Mouse (Mus musculus) limb, embryonic 14.5 days (tissue): Measurements from ENCODE around the gene Cds2. TPM values are rescaled to one million over a fixed set of nuclear protein-coding genes. Genes with fewer than 3 reads are reported as not detected.

Experiments
- ATAC-seq: fragments of 200-750 bp; cut with Nextera tagmentation; 2 replicates; pipeline ENCODE4 v1.8.0; 2017; ENCODE audit warnings: low read depth, moderate number of reproducible peaks, moderate TSS enrichment; ENCODE audit not compliant: low FRiP score
- DNase-seq: peaks from one replicate; pipeline ENCODE4 v3.0.0-alpha.2; 2015; ENCODE audit warnings: low spot score
- H3K27ac ChIP-seq: fragments of 300-500 bp; sonication (generic); replicated peaks from 2 replicates; pipeline ENCODE4 v1.5.1; 2014; ENCODE audit warnings: low read depth, mild to moderate bottlenecking, low read length, moderate library complexity, mixed read lengths
- H3K27me3 ChIP-seq: fragments of 300-500 bp; sonication (generic); 2 replicates; pipeline ENCODE4 v1.6.1; 2014; ENCODE audit warnings: low read length, mixed read lengths; ENCODE audit not compliant: control insufficient read depth, insufficient read depth
- H3K36me3 ChIP-seq: fragments of 300-500 bp; sonication (generic); 2 replicates; pipeline ENCODE4 v1.6.1; 2014; ENCODE audit warnings: mild to moderate bottlenecking, low read length, moderate library complexity, mixed read lengths; ENCODE audit not compliant: control insufficient read depth, insufficient read depth
- H3K4me1 ChIP-seq: fragments of 300-500 bp; sonication (generic); 2 replicates; pipeline ENCODE4 v1.6.1; 2014; ENCODE audit warnings: antibody characterized with exemption, low read length, mixed read lengths; ENCODE audit not compliant: control insufficient read depth, insufficient read depth
- H3K4me2 ChIP-seq: fragments of 300-500 bp; sonication (generic); replicated peaks from 2 replicates; pipeline ENCODE4 v1.6.1; 2014; ENCODE audit warnings: low read depth, mild to moderate bottlenecking, low read length, moderate library complexity; ENCODE audit not compliant: severe bottlenecking
- H3K4me3 ChIP-seq: fragments of 300-500 bp; sonication (generic); replicated peaks from 2 replicates; pipeline ENCODE4 v1.5.1; 2014; ENCODE audit warnings: low read length
- H3K9ac ChIP-seq: fragments of 300-500 bp; sonication (generic); 2 replicates; pipeline ENCODE4 v1.6.1; 2014; ENCODE audit warnings: mild to moderate bottlenecking, low read depth, low read length, moderate library complexity; ENCODE audit not compliant: severe bottlenecking
- H3K9me3 ChIP-seq: fragments of 300-500 bp; sonication (generic); 2 replicates; pipeline ENCODE4 v1.6.1; 2016; ENCODE audit warnings: low read length; ENCODE audit not compliant: control insufficient read depth
- POLR2A ChIP-seq: fragments of 200-500 bp; IDR thresholded peaks from 2 replicates; pipeline ENCODE4 v1.8.0; 2012; ENCODE audit warnings: inconsistent platforms, mild to moderate bottlenecking, moderate library complexity, borderline replicate concordance; ENCODE audit not compliant: insufficient read depth, insufficient read length; ENCODE audit errors: extremely low read depth
- WGBS: fragments of 180-500 bp; shearing (Covaris S2); extraction: QIAGEN DNeasy Blood & Tissue Kit; methylation state at CpG from one replicate; pipeline ENCODE4 v1.1.7; 2014; 5-methylcytosine and 5-hydroxymethylcytosine counted together
- polyA plus RNA-seq, 2 experiments: library from polyadenylated mRNA; depleted of rRNA in 1 of 2; stranded (reverse) in 1 of 2; unstranded in 1 of 2; fragments of >200 nt; fragmentation: Nextera tagmentation in 1 of 2; extraction: Ambion mirVana in 1 of 2; gene quantifications; 2 replicates each; pipeline versions ENCODE4 v1.2.1 to v1.2.3; 2012 to 2014

Cds2 gene
- polyA plus RNA-seq, 2 experiments = 17.1 to 21.2 TPM

- Histone ChIP-seq H3K27me3 (no peaks in the 10 kb centered on the region), H3K27ac (no peak overlapping the region), H3K9me3 (no peaks in the 10 kb centered on the region), H3K4me3 (no peak overlapping the region), H3K9ac (no peak overlapping the region), H3K4me1 (no peaks in the 10 kb centered on the region; the same call in 1 of the 2 replicates), H3K4me2 (no peak overlapping the region), H3K36me3 (no peaks in the 10 kb centered on the region)
- DNase-seq = no peak
- WGBS = 88% methylated on average over 6 of the region's 6 CpGs
- TF ChIP-seq POLR2A = no peak
- ATAC-seq = no peak
These were observed 5.4 kb upstream of the Cds2 start for GRCm38 (mm10) chr2:132257350-132258068.

GRCm38 (mm10) chr2:132260601-132261000 lies 2.3 kb upstream of the Cds2 start:
- ATAC-seq (no peak), DNase-seq (no peak)
- peaks cover 8% of the 10 kb centered on the region for H3K4me1 ChIP-seq
- TF ChIP-seq POLR2A = no peak
- H3K36me3 ChIP-seq = no peaks in the 10 kb centered on the region
- no peak overlapping the region for H3K4me3 ChIP-seq
- H3K27ac ChIP-seq = no peak overlapping the region
- H3K9me3 ChIP-seq = no peaks in the 10 kb centered on the region
- H3K9ac ChIP-seq = no peak overlapping the region
- no peak overlapping the region for H3K4me2 ChIP-seq
- WGBS = 97% methylated on average over 3 of the region's 3 CpGs
- H3K27me3 ChIP-seq = no peaks in the 10 kb centered on the region

GRCm38 (mm10) chr2:132262175-132262574 lies 773 bp upstream of the Cds2 start:
- ATAC-seq = no peak
- 71% methylated on average over 6 of the region's 6 CpGs for WGBS
- no peaks in the 10 kb centered on the region for H3K36me3 ChIP-seq
- H3K4me3 ChIP-seq = no peak overlapping the region
- no peak overlapping the region for H3K4me2 ChIP-seq
- H3K9me3 ChIP-seq = no peaks in the 10 kb centered on the region
- no peak for DNase-seq
- no peak overlapping the region for H3K9ac ChIP-seq
- no peak overlapping the region for H3K27ac ChIP-seq
- no peaks in the 10 kb centered on the region for H3K27me3 ChIP-seq
- TF ChIP-seq POLR2A = no peak
- H3K4me1 ChIP-seq = peaks cover 8% of the 10 kb centered on the region

- Histone ChIP-seq H3K4me3 (peak overlapping the region; percentile 93), H3K9ac (peak overlapping the region; percentile 83), H3K4me2 (peak overlapping the region; percentile 75), H3K9me3 (no peaks in the 10 kb centered on the region), H3K4me1 (peaks cover 8% of the 10 kb centered on the region), H3K36me3 (no peaks in the 10 kb centered on the region), H3K27me3 (no peaks in the 10 kb centered on the region), H3K27ac (peak overlapping the region; percentile 46)
- DNase-seq (peak; percentile 17), ATAC-seq (no peak; the same call in none of the 2 replicates)
- WGBS = under 1% methylated on average over 45 of the region's 47 CpGs
- peak; percentile 11; the same call in 1 of the 2 replicates for TF ChIP-seq POLR2A
These were observed 695 bp downstream of the Cds2 start for GRCm38 (mm10) chr2:132263421-132264265.

- H3K9ac ChIP-seq = 0 out of 2 replicates have a peak overlapping the region, but pooled peaks have one; percentile 83
- peaks cover 8% of the 10 kb centered on the region for H3K4me1 ChIP-seq
- H3K4me2 ChIP-seq = peak overlapping the region; percentile 75
- DNase-seq (no peak), ATAC-seq (no peak)
- no peaks in the 10 kb centered on the region for H3K27me3 ChIP-seq
- H3K9me3 ChIP-seq = no peaks in the 10 kb centered on the region
- no peaks in the 10 kb centered on the region for H3K36me3 ChIP-seq
- peak overlapping the region; percentile 93 for H3K4me3 ChIP-seq
- no peak for TF ChIP-seq POLR2A
- no peak overlapping the region for H3K27ac ChIP-seq
- WGBS = 17% methylated on average over 6 of the region's 6 CpGs
These were observed 1.3 kb downstream of the Cds2 start for GRCm38 (mm10) chr2:132264266-132264710.
